Mouse (Mus musculus) left cerebral cortex, adult 18-20 months (tissue): ENCODE results near the gene Ptprt. TPM values are rescaled to one million over a fixed set of nuclear protein-coding genes. Genes with fewer than 3 reads are reported as not detected.

Source experiments
- DNase-seq, 2 experiments: peaks; one replicate each; pipeline ENCODE4 v3.0.0; 2021 to 2022; ENCODE audit warnings: low spot score in 2 of 2, mixed read lengths in 1 of 2
- total RNA-seq, 2 experiments: library from RNA; stranded (reverse); gene quantifications; 2 replicates each; pipeline ENCODE4 v1.2.3; 2021

Ptprt gene
- total RNA-seq, 2 experiments from 2014 or later, result 91.0 to 99.8 TPM

DNA sequence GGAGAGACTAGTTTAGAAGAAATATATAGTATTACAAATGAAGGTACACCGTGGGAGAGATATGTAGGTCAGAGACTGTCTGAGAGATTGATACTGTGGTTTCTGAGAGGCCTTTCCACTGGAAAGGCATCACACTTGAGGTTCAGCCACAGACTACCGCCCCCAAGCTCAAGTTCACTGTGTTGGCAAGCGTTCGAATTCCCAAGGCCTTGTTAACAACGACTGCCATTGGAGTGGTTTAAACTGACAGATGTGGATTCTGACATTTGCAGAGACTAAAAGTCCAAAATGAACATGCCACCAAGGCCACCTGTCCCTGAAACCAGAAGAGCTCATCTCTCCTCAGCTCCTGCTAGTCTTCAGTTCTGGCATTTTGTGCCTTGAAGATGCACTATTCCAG, 951.6 kb downstream of the Ptprt start:
- DNase-seq, result no peak

DNA sequence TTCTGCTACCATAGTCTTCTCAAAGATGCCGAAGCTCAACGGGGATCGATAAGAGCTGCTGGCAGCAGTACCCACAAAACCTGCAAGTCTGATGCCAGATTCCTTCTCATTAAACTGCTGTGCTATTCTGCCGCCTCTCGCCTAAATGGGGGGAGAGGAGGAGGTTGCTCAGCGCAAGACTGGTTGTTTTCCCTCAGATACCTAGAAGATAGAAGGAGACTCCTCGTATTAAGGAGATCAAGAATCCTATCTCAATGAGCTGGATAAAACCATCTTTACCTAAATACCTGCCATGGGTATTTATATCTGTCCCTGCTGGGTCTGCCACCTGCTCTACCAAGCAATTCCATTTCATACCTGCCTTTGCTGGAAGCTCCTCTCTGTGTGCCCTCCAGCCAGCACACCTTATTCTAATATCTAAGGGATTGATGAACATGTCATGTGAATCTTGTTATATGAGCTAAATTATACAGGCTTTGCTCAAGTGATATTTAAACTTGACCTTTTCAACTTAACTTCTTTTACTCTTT, 954.5 kb downstream of the Ptprt start:
- no peak for DNase-seq

DNA sequence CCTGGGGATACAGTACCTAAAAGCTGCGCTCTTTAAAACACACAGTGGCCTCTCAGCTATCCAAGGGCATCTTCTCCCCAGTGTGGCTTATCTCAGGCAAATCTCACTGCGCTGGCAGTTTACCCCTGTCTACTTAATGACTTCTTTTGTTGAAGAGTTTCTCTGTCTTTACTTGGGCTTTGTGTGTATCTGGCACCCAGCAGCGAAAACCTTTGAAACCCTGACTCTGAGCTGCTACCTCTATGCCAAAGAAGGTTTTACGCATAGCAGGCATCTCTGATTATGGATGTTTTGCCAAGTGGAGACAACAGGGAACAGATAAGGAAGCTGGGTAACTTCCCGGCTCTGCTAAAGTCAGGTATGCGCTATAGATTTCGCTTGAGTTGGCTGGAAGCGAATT, 956.1 kb downstream of the Ptprt start:
- DNase-seq, result no peak

DNA sequence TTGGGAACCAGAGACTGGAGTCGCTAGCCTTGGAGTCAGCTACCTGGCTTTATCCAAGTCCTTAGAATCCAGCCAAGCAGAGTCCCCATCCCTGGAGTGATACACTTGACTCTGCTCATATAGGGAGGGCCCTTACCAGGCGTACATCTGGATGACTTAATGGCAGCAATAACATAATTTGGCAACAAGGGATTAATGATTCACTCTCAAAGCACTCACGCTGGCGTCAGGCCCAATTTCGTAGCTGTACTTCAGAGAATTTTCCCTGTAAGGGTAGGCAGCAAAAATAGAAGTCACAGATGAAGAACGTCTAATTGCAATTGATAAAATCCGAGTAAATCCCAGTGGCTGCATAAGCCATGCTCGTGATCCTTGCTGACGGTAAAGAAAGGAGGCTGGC, 956.5 kb downstream of the Ptprt start:
- peak in 1 of 2 experiments; percentile 5 for DNase-seq

DNA sequence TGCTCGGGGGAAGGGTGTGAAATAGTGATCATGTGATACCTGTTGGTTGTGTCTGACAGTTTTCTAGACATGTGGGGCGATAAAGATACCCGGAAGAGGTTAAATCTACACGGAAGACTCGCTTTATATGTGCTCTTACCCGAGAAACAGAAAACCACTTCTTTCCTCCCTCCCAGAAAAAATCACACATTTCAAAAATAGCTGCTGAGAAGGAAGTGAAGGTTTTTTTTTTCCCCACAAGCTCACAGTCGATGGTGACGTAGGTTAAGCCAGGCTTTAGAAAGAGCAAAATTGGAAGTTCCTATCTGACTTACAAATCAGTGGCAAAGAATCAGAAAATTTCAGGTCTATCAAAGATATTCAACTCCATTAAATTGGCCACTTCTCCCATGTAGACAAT, 965.1 kb downstream of the Ptprt start:
- DNase-seq, result no peak

DNA sequence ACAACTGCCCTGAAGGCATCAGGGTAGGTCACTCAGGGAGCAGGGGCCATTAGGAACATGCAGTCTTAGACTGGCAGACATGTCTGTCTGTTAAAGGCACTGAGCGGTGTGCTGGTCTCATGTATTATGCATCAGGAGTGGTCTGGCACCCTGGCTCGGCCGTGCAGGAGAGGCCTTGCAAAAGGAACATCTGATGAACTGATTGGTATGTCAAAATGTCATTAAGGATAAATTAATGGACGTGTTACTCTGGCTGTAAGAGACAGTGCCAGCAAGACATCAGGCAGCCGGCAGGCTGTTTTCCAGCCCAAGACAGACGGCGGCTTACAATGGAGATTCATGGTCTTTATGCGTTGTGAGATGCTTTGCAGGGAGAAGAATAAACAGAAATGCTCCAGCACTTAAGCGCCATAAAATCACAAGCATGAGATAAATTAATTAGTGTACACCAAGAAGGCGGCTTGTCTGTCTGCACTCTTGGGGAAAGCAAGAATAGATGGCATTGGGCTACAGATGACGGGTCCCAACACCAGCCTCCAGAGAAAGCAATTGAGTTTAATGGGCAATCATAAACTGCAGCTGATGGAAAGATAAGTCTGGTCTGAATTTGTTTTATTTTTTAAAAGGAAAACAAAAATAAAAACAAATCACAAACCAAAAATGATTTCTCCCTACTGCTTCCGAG, 992.5 kb downstream of the Ptprt start:
- no peak for DNase-seq

DNA sequence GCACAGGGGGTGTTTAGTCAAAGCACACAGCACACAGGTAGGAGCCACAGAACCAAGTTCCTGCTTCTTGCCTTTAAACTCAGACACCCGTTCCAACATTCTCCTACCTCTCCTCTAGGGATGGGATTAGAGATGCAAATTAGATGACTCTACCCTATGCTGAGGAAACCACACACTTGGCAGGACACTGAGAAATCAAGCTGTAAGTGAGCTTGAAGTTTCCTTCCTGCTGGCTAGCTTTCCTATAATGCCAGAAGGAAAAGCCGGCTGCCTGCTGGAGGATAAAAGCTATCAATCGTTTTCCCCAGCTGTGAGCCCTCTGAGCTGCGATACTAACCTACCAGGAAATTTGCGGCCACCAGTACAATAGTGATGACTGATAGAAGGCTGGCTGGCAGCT, 999.0 kb downstream of the Ptprt start:
- peak in 1 of 2 experiments; percentile 3 for DNase-seq

DNA sequence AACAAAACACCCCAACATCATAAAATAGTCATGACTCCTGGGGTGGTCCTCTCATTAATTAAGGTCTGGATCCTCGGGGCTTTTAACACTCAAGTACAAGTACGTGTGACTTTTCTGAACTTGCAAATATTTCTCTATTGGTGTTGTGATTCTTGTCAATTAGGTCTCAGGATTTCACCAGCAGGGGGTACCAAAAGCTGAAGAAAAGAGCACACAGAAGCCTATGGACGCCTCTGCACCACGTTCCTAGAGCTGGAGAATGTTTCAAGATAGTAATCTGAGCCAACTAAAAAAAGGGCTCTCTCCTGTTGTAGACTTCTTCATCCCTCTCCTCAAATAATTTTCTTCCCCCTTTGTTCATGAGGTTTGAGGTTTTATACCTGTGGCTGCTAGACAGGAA, 1000.1 kb downstream of the Ptprt start:
- DNase-seq, result peak; percentile 26 to 34

DNA sequence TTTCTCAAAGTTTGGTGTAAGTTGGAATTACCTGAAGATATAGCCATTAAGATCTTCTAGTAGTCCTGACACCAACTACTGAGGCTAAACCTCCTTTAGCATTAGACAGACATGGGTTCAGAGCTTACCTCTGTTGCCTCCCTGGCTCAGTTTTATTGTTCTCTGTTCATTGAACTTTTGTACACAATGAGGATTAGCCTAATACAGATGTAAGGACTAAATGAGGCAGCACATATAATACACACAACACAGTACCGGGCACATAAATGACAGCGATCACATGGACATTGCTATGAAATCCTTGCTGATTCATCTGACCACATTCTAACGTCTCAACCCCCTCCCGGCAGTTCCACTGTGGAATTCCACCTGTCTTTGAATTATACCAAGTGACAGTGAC, 1003.9 kb downstream of the Ptprt start:
- DNase-seq, result no peak

DNA sequence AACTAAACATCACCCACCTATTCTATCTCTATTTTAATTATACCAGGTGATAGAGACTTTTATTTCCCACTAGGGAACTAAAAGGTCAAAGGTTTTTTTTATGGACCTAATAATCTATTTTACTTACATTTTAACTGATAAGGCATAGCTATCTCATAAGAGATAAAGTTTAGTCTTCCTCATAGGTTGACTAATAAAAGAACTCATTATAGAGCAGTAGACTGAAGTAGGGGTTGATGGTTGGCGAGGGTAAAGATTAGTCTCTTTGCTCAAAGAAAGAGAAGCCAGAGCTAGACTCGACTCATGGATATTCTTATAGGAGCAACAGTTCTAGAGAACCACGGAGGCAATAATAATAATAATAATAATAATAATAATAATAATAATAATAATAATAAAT, 1004.3 kb downstream of the Ptprt start:
- DNase-seq, result no peak

DNA sequence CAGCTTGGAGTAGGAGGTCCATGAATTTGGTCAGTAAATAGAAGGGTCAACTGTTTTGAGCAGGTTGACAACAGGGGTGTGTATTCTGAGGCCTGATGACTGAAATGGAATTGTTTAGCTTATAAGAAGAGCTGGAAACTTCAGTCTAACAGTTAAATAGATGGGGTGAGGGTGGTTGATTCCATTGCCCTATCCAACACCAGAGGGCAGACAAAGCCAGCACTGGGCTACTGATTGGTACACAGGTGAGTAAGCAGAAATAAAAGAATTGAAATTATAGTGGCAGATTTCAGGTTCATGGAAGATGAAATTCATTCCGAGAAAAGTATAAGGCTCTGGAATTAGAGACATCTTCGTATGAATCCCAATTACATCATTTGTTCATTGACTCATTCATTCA, 1020.1 kb downstream of the Ptprt start:
- no peak for DNase-seq

DNA sequence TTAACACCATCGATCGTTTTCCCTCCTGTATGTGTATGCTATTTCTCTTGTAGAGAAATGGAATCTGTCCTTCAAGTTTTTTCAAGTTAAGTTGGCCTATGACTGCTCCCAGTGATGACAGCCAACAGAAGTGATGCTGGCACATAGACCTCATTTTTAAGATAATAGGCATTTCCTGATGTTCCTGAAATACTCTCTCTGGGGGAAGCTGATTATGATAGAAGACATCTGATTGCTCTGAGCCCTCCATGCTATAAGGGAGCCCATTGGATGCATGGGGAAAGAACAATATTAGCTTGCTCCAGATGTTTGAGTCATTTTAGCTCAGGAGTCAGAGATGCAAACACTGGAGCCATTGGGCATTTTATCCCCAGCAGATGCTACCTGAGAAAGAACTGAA, 1026.9 kb downstream of the Ptprt start:
- no peak for DNase-seq

DNA sequence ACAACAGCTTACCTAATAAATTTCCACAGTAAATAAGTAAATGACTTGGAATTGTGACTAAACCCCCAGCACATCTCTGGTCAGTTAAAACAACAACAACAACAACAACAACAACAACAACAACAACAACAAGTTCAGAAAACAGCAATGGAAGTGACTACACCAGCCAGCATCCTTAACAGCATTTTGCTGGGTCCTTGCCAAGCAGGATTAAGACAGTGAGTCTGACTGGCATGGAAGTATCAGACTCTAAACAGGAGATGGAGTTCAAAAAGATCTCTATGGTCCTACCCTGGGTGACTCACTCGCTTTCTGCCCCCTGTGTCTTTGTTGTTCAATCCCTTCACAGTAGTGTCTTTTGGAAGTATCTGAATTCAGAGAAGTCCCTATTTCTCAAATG, 1035.1 kb downstream of the Ptprt start:
- DNase-seq, result no peak

DNA sequence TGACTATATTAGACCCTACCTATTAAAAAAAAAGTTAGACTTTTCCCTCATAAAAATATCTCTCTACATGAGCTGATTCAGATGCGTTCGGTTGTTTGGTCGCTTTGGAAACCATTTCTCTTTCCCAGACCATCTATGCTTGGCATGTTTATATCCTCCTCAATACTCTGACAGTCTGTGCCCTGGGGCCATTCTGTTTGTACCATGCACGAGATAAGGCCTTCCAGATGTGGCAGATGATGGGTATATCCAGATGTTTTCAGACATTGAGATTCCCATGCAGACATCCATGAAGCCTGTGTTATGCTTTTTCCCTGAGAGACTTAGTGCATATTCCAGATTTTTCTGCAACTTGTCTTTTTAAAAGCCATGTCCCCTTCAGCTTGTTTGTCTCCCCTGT, 1052.5 kb downstream of the Ptprt start:
- no peak for DNase-seq

DNA sequence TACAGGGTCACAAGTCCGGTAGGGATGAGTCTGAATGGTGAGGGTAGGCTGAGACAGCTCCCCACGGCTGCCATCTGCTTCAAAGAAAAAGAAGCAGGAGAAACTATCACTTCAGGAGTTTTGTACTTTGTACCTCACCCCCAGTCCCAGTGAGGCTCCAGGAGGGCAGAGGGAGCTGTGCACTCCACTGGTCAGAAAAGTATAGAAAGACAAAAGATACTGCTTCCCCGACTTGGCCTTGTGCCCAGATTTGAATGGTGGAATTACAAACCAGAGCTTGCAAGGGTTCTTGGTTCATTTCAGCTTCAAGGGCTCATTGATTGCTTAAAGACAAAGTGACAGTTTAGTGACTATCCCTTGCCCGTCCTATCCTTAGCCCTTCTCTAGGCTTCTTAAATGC, 1053.6 kb downstream of the Ptprt start:
- no peak for DNase-seq

DNA sequence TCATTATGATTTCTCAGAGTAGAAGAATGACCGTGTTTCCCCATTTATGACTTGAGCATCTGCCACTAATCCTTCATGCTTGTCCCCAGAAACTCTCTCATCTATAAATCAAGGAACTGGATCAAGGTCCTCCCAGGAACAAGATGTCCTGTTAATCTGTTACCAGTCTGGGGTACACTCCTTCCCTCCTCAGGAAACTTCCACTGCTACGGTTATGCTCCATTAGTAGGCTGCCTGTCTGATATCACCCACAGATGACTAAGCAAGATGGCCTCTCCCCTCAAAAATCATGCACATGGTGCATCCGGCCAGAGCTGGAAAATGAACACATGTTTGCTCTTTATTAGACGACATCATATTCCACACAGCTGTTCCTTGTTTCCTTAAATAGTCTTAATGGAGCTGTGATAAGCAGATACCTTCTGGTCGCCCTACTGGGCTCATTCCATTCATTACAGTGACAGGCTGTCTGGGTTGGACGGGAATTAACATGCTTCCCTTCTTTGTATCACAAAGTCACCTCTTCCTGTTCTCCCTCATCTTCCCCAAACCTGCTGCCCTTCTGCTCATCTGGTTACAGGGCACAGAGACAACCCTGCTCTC, 1060.6 kb downstream of the Ptprt start:
- DNase-seq, result no peak

DNA sequence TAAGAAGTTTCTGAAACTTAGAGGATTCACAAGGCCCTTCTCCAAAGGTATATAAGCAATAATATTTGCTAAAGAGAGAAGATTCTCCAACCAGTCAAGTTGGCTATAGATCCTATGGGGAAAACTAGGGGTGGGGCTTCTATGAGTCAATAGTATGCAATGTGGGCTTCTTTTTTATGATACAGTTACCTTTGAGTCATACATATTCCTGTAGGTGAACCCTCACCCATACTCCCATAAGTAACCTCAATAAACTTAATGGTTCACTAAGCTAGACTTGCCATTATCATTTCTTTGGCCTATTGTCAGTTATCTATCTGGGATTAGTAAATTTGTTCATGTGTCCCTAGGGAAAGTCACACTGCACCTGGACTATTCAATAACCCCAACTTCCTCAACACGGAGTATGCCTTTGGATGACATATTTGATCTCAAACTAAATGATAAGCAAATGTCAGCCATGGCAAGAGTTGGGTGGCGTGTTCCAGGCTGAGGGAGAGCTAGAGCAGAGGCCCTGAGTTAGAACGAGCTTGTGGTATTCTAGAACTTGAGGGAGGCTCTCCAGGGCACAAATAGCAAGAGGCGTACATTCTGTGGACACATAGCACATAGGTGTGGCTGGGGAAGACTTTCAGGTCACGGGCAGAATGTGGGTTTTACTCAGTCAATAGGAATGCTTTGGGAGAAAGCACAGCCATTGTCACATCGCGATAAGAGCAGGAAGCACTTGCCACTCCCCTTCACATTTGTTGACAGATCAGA, 1067.4 kb downstream of the Ptprt start:
- no peak for DNase-seq

DNA sequence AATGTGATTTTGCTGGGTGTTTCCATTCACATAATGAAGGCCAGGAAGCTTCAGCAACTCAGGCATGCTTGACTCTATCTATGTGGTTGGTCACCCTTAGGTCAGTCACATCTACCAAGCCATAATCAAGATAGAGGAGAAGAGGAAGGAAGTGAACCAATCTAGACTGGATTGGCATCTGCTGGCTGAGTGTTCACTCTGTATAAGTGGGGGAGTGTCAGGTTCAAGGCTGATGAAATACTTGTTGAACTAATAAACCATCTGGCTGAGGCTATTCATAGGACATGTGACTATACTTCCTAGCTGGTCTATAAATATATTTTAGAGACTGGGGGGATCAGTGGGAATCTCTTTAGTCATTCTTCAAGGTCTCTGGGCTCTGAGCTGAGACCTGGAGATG, 1086.5 kb downstream of the Ptprt start:
- no peak for DNase-seq

DNA sequence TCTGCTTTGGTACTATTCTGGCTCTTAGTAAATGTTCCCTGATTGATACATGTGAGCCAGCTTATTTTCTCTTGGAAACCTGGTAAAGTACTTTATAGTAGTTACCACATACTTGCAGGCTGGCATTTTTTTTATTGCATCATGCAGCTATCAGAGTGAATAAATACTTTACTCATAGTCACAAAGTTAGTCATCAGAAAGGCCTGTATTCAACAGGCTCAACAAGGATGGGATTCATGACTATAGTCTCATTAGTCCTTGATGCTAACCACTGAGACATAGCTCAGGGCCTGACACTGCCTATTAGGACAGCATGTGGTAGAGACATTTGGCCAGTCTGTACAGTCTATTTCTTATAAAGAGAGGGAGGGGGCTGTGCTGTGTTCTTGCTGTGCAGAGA, 1088.7 kb downstream of the Ptprt start:
- DNase-seq, result no peak

DNA sequence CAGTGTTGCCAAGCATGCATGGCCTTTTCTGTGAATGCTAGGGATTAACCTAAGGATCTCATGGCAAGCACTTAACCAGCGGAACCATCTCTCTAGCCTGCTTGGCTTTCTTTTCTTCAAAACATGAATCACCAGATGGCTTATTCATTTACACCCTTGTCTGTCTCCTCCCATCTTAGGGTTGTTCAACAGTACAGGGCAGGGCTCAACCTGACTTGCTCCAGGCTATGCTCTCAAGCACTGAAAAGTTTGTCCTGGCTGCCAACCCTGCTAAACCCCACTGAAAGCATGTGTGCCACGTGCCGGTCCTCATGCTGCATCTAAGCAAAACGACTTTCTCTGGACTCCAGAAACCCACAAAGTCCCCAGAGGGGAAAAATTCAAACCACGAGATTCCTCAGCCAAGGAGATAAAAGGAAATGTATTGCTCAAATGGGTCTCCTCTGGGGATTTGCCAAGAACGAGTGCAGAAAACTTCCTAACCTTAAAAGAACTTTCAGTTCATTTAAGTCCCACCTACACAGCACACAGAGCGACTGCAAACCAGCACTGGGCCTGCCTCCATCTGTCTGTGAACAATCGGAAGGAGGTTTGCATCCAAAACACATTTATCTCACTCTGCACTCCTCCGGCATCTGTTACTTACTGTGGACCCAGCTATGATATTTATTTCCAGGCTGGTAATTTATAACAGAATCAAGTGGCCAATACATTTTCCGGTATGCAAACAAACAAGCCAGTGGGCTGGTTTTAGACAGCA, 1090.5 kb downstream of the Ptprt start:
- peak; percentile 16 to 53 for DNase-seq

DNA sequence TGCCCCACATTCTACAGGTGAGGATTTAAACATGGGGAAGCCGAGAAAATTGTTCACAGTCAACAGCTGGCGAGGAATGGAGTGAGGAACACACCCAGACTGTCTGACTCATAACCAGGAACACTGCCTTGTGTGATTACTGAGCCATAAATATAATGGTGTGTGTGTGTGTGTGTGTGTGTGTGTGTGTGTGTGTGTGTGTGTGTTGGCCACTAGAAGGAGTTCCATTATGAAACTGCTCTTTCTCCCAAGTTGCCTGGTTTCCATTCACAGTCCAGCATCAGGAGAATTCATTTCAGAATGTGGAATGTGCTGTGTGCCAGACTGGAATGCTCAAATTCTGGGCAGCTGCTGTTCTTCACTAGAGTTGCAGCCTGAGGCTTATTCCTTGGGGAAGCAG, 1099.4 kb downstream of the Ptprt start:
- peak; percentile 16 to 27 for DNase-seq

DNA sequence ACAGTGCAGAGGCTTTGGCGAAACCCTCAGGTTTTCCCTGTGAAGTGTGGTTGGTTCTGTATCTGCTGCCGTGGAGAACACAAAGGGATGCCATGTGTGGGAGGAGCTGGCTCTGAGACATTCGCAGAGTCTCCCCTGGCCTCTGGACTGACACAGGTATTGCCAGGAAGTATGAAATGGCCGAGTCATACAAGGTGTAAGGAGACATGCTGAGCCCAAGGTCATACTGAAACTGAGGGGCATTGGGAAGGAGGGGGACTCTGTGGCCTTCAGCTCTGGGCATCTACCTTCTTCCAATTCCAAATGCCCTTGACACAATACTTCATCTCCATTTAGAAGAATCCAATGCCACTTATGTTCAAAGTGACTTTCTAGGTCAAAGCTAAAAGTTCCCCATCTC, 1103.1 kb downstream of the Ptprt start:
- DNase-seq, result no peak
